Mouse (Mus musculus): Measurements from ENCODE around the gene Gm765. TPM values are rescaled to one million over a fixed set of nuclear protein-coding genes. Genes with fewer than 3 reads are reported as not detected.

Gm765 gene
- polyA plus RNA-seq (2015; fragmentation: Nextera tagmentation; extraction: Ambion mirVana) = not detected in 2 replicates

GRCm38 (mm10) chr6:98342654-98343053 lies at the start of gene Gm765:
Gene Gm765 (minus strand): TSS chr6:98342754.
- Histone ChIP-seq H3K27ac (ENCODE audit: low read length) (no peak within 1 kb of the TSS), H3K4me1 (ENCODE audit: control insufficient read depth, insufficient read depth, low read length) (no peaks in the 10 kb centered on the region), H3K4me2 (ENCODE audit: low read depth, low read length) (no peak within 1 kb of the TSS), H3K27me3 (ENCODE audit: control insufficient read depth, insufficient read depth, low read length) (no peaks in the 10 kb centered on the region), H3K9me3 (replicated peaks; ENCODE audit: control insufficient read depth, low read length) (no peaks in the 10 kb centered on the region), H3K9ac (ENCODE audit: low read length) (no peak within 1 kb of the TSS), H3K36me3 (ENCODE audit: control insufficient read depth, insufficient read depth, low read length) (no peaks in the 10 kb centered on the region), H3K4me3 (replicated peaks; ENCODE audit: low read length) (no peak within 1 kb of the TSS)
- ATAC-seq (ENCODE audit: insufficient read depth, low FRiP score) = no peak
- 78% methylated on average over 5 of the region's 5 CpGs for WGBS

- 84% methylated on average over 8 of the region's 8 CpGs for WGBS
- no peaks in the 10 kb centered on the region for H3K9me3 ChIP-seq (replicated peaks; ENCODE audit: control insufficient read depth, low read length)
These were observed 42.9 kb upstream of the Gm765 start for GRCm38 (mm10) chr6:98385487-98385886.

GRCm38 (mm10) chr6:98384431-98384830 lies 41.9 kb upstream of the Gm765 start:
- Histone ChIP-seq H3K4me1 (ENCODE audit: control insufficient read depth, insufficient read depth, low read length) (no peaks in the 10 kb centered on the region), H3K27me3 (ENCODE audit: control insufficient read depth, insufficient read depth, low read length) (no peaks in the 10 kb centered on the region), H3K36me3 (ENCODE audit: control insufficient read depth, insufficient read depth, low read length) (no peaks in the 10 kb centered on the region), H3K4me3 (replicated peaks; ENCODE audit: low read length) (no peak overlapping the region), H3K27ac (ENCODE audit: low read length) (no peak overlapping the region), H3K9me3 (replicated peaks; ENCODE audit: control insufficient read depth, low read length) (no peaks in the 10 kb centered on the region), H3K4me2 (ENCODE audit: low read depth, low read length) (no peak overlapping the region), H3K9ac (ENCODE audit: low read length) (no peak overlapping the region)
- WGBS = 70% methylated on average over 8 of the region's 8 CpGs
- ATAC-seq (ENCODE audit: insufficient read depth, low FRiP score) = no peak

More at GRCm38 (mm10) chr6:98385487-98385886, 42.9 kb upstream of the Gm765 start:
- Histone ChIP-seq H3K36me3 (ENCODE audit: control insufficient read depth, insufficient read depth, low read length) (no peaks in the 10 kb centered on the region), H3K9ac (ENCODE audit: low read length) (no peak overlapping the region), H3K27ac (ENCODE audit: low read length) (no peak overlapping the region), H3K4me3 (replicated peaks; ENCODE audit: low read length) (no peak overlapping the region), H3K4me1 (ENCODE audit: control insufficient read depth, insufficient read depth, low read length) (no peaks in the 10 kb centered on the region), H3K4me2 (ENCODE audit: low read depth, low read length) (no peak overlapping the region), H3K27me3 (ENCODE audit: control insufficient read depth, insufficient read depth, low read length) (no peaks in the 10 kb centered on the region)
- no peak for ATAC-seq (ENCODE audit: insufficient read depth, low FRiP score)

GRCm38 (mm10) chr6:98383411-98383810 lies 40.9 kb upstream of the Gm765 start:
- Histone ChIP-seq H3K27ac (ENCODE audit: low read length) (no peak overlapping the region), H3K4me3 (replicated peaks; ENCODE audit: low read length) (no peak overlapping the region), H3K4me2 (ENCODE audit: low read depth, low read length) (no peak overlapping the region), H3K36me3 (ENCODE audit: control insufficient read depth, insufficient read depth, low read length) (no peaks in the 10 kb centered on the region), H3K9ac (ENCODE audit: low read length) (no peak overlapping the region), H3K9me3 (replicated peaks; ENCODE audit: control insufficient read depth, low read length) (no peaks in the 10 kb centered on the region), H3K27me3 (ENCODE audit: control insufficient read depth, insufficient read depth, low read length) (no peaks in the 10 kb centered on the region), H3K4me1 (ENCODE audit: control insufficient read depth, insufficient read depth, low read length) (no peaks in the 10 kb centered on the region)
- no peak for ATAC-seq (ENCODE audit: insufficient read depth, low FRiP score)
- 34% methylated on average over 6 of the region's 6 CpGs for WGBS

GRCm38 (mm10) chr6:98366199-98366598 lies 23.6 kb upstream of the Gm765 start:
- no peak for ATAC-seq (ENCODE audit: insufficient read depth, low FRiP score)
- no peaks in the 10 kb centered on the region for H3K4me1 ChIP-seq (ENCODE audit: control insufficient read depth, insufficient read depth, low read length)
- H3K36me3 ChIP-seq (ENCODE audit: control insufficient read depth, insufficient read depth, low read length) = no peaks in the 10 kb centered on the region
- 76% methylated on average over 4 of the region's 4 CpGs for WGBS
- no peak overlapping the region for H3K4me2 ChIP-seq (ENCODE audit: low read depth, low read length)
- no peaks in the 10 kb centered on the region for H3K9me3 ChIP-seq (replicated peaks; ENCODE audit: control insufficient read depth, low read length)
- no peak overlapping the region for H3K4me3 ChIP-seq (replicated peaks; ENCODE audit: low read length)
- no peak overlapping the region for H3K9ac ChIP-seq (ENCODE audit: low read length)
- H3K27me3 ChIP-seq (ENCODE audit: control insufficient read depth, insufficient read depth, low read length) = no peaks in the 10 kb centered on the region
- no peak overlapping the region for H3K27ac ChIP-seq (ENCODE audit: low read length)

- H3K4me1 ChIP-seq (ENCODE audit: control insufficient read depth, insufficient read depth, low read length) = no peaks in the 10 kb centered on the region
- no peaks in the 10 kb centered on the region for H3K27me3 ChIP-seq (ENCODE audit: control insufficient read depth, insufficient read depth, low read length)
These were observed 12.7 kb upstream of the Gm765 start for GRCm38 (mm10) chr6:98355271-98355670.

GRCm38 (mm10) chr6:98353285-98353684 lies 10.7 kb upstream of the Gm765 start:
- H3K36me3 ChIP-seq (ENCODE audit: control insufficient read depth, insufficient read depth, low read length) = no peaks in the 10 kb centered on the region
- no peak for ATAC-seq (ENCODE audit: insufficient read depth, low FRiP score)
- 91% methylated on average over 3 of the region's 3 CpGs for WGBS
- H3K4me2 ChIP-seq (ENCODE audit: low read depth, low read length) = no peak overlapping the region
- H3K27ac ChIP-seq (ENCODE audit: low read length) = no peak overlapping the region
- no peaks in the 10 kb centered on the region for H3K4me1 ChIP-seq (ENCODE audit: control insufficient read depth, insufficient read depth, low read length)
- no peaks in the 10 kb centered on the region for H3K27me3 ChIP-seq (ENCODE audit: control insufficient read depth, insufficient read depth, low read length)
- no peak overlapping the region for H3K9ac ChIP-seq (ENCODE audit: low read length)
- no peaks in the 10 kb centered on the region for H3K9me3 ChIP-seq (replicated peaks; ENCODE audit: control insufficient read depth, low read length)
- H3K4me3 ChIP-seq (replicated peaks; ENCODE audit: low read length) = no peak overlapping the region

More at GRCm38 (mm10) chr6:98355271-98355670, 12.7 kb upstream of the Gm765 start:
- ATAC-seq (ENCODE audit: insufficient read depth, low FRiP score) = no peak
- H3K9me3 ChIP-seq (replicated peaks; ENCODE audit: control insufficient read depth, low read length) = no peaks in the 10 kb centered on the region
- H3K4me2 ChIP-seq (ENCODE audit: low read depth, low read length) = no peak overlapping the region
- no peak overlapping the region for H3K27ac ChIP-seq (ENCODE audit: low read length)
- no peaks in the 10 kb centered on the region for H3K36me3 ChIP-seq (ENCODE audit: control insufficient read depth, insufficient read depth, low read length)
- 70% methylated on average over 5 of the region's 5 CpGs for WGBS
- H3K4me3 ChIP-seq (replicated peaks; ENCODE audit: low read length) = no peak overlapping the region
- H3K9ac ChIP-seq (ENCODE audit: low read length) = no peak overlapping the region

GRCm38 (mm10) chr6:98332714-98333113 lies 9.8 kb downstream of the Gm765 start:
- no peaks in the 10 kb centered on the region for H3K9me3 ChIP-seq (replicated peaks; ENCODE audit: control insufficient read depth, low read length)
- no peak overlapping the region for H3K9ac ChIP-seq (ENCODE audit: low read length)
- H3K4me2 ChIP-seq (ENCODE audit: low read depth, low read length) = no peak overlapping the region
- H3K27me3 ChIP-seq (ENCODE audit: control insufficient read depth, insufficient read depth, low read length) = no peaks in the 10 kb centered on the region
- H3K4me1 ChIP-seq (ENCODE audit: control insufficient read depth, insufficient read depth, low read length) = no peaks in the 10 kb centered on the region
- no peak overlapping the region for H3K27ac ChIP-seq (ENCODE audit: low read length)
- no peak overlapping the region for H3K4me3 ChIP-seq (replicated peaks; ENCODE audit: low read length)
- 75% methylated on average over 2 of the region's 2 CpGs for WGBS
- H3K36me3 ChIP-seq (ENCODE audit: control insufficient read depth, insufficient read depth, low read length) = no peaks in the 10 kb centered on the region
- ATAC-seq (ENCODE audit: insufficient read depth, low FRiP score) = no peak

GRCm38 (mm10) chr6:98311659-98312058 lies 30.9 kb downstream of the Gm765 start:
- Histone ChIP-seq H3K27ac (ENCODE audit: low read length) (no peak overlapping the region), H3K27me3 (ENCODE audit: control insufficient read depth, insufficient read depth, low read length) (no peaks in the 10 kb centered on the region), H3K4me2 (ENCODE audit: low read depth, low read length) (no peak overlapping the region), H3K4me3 (replicated peaks; ENCODE audit: low read length) (no peak overlapping the region), H3K36me3 (ENCODE audit: control insufficient read depth, insufficient read depth, low read length) (no peaks in the 10 kb centered on the region), H3K4me1 (ENCODE audit: control insufficient read depth, insufficient read depth, low read length) (no peaks in the 10 kb centered on the region), H3K9me3 (replicated peaks; ENCODE audit: control insufficient read depth, low read length) (no peaks in the 10 kb centered on the region), H3K9ac (ENCODE audit: low read length) (no peak overlapping the region)
- ATAC-seq (ENCODE audit: insufficient read depth, low FRiP score) = no peak
- WGBS = 45% methylated on average over 5 of the region's 5 CpGs

- Histone ChIP-seq H3K27me3 (ENCODE audit: control insufficient read depth, insufficient read depth, low read length) (no peaks in the 10 kb centered on the region), H3K4me1 (ENCODE audit: control insufficient read depth, insufficient read depth, low read length) (no peaks in the 10 kb centered on the region), H3K4me2 (ENCODE audit: low read depth, low read length) (no peak overlapping the region), H3K36me3 (ENCODE audit: control insufficient read depth, insufficient read depth, low read length) (no peaks in the 10 kb centered on the region), H3K27ac (ENCODE audit: low read length) (no peak overlapping the region), H3K9me3 (replicated peaks; ENCODE audit: control insufficient read depth, low read length) (no peaks in the 10 kb centered on the region), H3K4me3 (replicated peaks; ENCODE audit: low read length) (no peak overlapping the region), H3K9ac (ENCODE audit: low read length) (no peak overlapping the region)
- ATAC-seq (ENCODE audit: insufficient read depth, low FRiP score) = no peak
- WGBS = 66% methylated on average over 3 of the region's 3 CpGs
These were observed 34.9 kb downstream of the Gm765 start for GRCm38 (mm10) chr6:98307647-98308046.
